Mouse (Mus musculus): ENCODE data around the gene Vmn1r68.
A peak's percentile ranks its signal among the peaks of the same experiment; 100 is the strongest.

The Vmn1r68 gene

DNA sequence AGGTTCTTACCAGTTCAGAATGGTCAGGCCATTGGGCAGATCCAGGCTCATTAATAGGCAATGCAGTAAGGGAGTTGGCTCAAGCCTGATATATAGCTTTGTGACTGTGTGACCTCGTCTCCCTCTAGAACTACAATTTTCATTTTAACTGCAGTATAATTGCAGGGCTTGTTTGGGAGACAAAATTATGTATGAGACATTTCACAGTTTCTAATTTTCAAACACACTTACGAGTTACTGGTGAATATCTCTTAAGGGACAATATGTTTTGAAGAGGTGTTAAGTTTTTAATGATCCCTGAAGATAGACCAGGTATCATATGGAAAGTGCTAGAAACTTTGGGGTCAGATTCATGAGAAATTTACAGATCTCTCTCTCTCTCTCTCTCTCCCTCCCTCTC lies at the start of gene Vmn1r68:
Vmn1r68 (minus strand) TSS at position 101 of the 400 bp plus-strand sequence.
- no peak for DNase-seq (ENCODE audit: low spot score in 2 of 2)

DNA sequence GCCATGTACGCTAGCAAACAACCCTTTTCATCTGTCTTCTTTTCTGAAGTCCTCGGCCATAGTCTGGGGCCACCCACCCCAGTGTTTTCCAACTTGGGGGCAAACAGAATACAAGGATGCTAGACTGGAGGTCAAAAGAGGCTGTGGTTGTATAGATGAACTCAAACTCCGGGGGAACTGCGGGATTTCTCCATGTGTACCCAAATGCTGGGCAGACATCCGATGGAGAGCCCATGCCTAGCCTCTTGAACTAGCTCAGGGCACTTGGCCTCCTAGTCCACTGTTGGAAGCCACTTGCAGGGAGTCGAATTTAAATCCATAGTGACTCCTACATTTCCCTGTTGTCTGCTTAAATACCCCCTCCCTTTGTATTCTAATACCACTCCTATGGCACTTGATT lies 62.7 kb downstream of the Vmn1r68 start:
- no peak for DNase-seq (ENCODE audit: low spot score in 2 of 2)

DNA sequence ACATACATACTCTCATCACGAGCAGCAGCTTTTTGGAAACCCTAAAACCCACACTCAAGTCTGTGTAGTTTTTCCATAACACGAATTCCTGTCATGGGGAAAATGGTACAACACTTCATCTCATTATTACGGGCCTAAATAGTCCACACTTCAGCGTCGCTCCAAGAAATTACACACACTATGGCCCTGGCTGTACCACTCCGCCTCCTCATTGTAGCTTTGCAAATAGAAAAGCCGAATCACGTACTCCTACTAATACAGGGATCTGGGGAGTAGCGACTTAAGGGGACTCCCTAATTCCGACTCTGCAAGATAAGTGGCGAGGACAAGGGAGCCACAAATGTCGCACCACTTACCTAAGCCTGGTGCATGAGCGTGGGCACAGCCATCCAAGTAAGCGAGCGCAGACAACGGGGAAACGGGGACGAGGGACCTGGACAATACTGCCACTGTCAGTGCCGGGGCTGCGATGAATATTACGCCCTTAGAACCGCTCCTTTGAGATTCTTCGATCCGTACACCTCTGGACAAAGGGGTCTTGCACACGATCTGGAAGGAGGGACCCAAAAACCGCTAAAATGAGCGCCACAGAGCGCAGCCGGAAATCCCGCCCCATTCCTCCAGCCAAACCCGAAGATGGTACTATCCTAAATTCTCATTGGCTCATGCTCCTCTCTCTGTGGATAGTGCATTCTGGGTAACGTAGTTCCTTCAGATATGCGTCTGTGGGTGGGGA lies 63.3 kb downstream of the Vmn1r68 start, which contains the start of gene Zik1:
Zik1 (minus strand) TSS at position 609 of the 736 bp plus-strand sequence.
- peak; percentile 87 to 90 for DNase-seq (ENCODE audit: low spot score in 2 of 2)

DNA sequence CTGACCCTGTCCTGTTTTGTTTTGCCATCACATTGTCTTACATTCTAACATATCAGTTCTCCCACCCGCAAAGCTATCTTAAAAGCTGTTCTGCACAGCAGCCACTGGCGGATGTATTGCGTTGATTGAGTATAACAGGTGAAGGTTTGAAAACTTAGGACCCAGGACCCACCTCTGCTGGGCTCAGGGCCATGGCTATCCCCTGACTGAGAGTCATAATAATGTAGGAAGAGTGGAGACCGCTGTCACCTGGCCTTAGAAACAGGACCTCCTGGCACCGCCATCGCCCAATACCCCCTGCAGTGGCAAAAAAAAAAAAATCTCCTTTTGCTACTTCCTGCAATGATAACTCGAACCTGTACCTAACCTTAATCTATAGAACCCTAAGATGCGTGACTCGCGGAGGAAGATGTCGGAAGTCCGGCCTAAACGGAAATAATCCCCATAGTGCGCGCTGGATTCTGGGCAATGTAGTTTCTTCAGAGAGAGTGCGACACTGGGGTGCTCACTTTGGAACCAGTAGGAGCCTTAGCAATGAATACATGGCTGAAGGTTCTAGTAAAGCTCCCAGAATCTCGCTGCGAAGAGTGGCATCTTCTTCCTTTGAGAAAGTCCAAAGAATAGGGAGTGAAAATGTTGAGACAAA lies 77.6 kb downstream of the Vmn1r68 start:
- DNase-seq (ENCODE audit: low spot score in 2 of 2): peak; percentile 76

DNA sequence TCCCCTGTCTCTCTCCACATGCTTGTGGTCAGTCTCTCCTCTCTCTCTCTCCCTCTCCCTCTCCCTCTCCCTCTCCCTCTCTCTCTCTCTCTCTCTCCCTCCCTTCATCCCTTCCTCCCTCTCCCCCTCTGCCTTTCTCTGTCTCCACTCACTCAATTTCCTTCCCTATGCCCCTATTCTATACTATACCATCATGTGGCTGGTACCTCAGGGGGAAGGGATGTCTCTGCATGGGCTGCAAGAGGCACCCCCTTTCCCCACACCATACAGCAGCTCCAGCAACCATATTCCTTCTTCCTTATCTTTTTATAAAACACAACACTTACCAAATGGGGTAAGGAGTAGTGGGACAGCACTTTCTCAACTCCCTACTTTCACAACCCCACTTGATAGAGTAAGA lies 78.5 kb downstream of the Vmn1r68 start:
- no peak for DNase-seq (ENCODE audit: low spot score in 2 of 2)

DNA sequence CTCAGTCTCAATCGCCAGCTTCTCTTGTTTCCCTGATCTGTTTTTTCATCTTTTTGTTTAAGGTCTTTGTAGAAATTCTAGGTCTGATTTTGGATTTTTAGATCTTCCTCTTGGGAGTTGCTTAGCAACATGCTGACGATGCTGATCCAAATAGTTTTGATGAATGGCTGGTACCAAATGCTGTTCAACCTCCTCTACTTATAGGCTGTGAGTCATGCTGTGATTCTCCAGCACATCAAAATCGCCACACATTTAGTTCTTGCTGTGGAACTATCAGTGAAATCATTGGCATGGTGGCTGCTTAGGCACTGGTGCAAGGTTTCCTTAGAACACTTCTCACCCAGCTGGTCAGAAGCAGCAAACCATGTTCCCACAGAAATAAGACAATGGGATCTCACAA lies 100.1 kb downstream of the Vmn1r68 start:
- DNase-seq (ENCODE audit: low spot score in 2 of 2): peak; percentile 19 to 40

All from right cerebral cortex, postnatal 10 days (tissue).